ENCODE assay signal across 32 mouse cellular contexts in genomic region chr7:44531207-44531606, GRCm38 (mm10). TPM values are rescaled to one million over a fixed set of nuclear protein-coding genes. Genes with fewer than 3 reads are reported as not detected.
A peak's percentile ranks its signal among the peaks of the same experiment; 100 is the strongest.
DNase-seq lines count a peak whose midpoint lies in the region; TF ChIP-seq lines count a peak whose summit lies in the region.
"Had no signal": no experiment of that assay in that cellular context is flagged by ENCODE, and none has a peak within 500 bp of the region (broad histone marks: within the 10 kb centered on the region; RNA-seq: fewer than 3 reads in every experiment).

No protein-coding gene starts in this region.

- peak; percentile 60 to 75 for DNase-seq in spleen, adult 18-20 months
- DNase-seq in spleen, adult 12 weeks (ENCODE audit: low spot score): no peak
- DNase-seq in B cell, adult 2 months: peak; percentile 54 to 62
- DNase-seq in spleen, postnatal 36 days (ENCODE audit: low spot score in 2 of 2): peak; percentile 88 to 89
- DNase-seq in kidney, postnatal 4 days: no peak
- DNase-seq in adrenal gland, adult 2 months: no peak
- DNase-seq: adrenal gland, postnatal 14 days; cerebellum, adult 11-12 months; cerebellum, adult 9-11 months; embryo, embryonic 11 days; forebrain, postnatal 0 days; gastrocnemius, postnatal 14 days; heart, postnatal 4 days; kidney, adult 9 months; kidney, postnatal 10 days; liver, embryonic 13.5 days; lung, adult 2 months; lung, postnatal 10 days; thymus, adult 2 months had no signal

- peak; percentile 90; the same call in 1 of the 2 replicates for TF ChIP-seq POLR2A in bone marrow, adult 2 months (IDR thresholded peaks at IDR 0.05; ENCODE audit: borderline replicate concordance, control insufficient read depth, low read depth, low read length)

- 17% methylated on average over 5 of the region's 5 CpGs for WGBS in bone marrow, adult 2 months

- H3K27ac ChIP-seq in bone marrow, adult 2 months (ENCODE audit: control insufficient read depth, insufficient read depth, low read depth, low read length, poor library complexity): peak overlapping the region; percentile 84
- H3K27ac ChIP-seq: forebrain, embryonic 12.5 days; heart, embryonic 10.5 days; heart, embryonic 15.5 days; hindbrain, embryonic 13.5 days; limb, embryonic 13.5 days; liver, embryonic 13.5 days; macrophage; midbrain, embryonic 13.5 days; neural tube, embryonic 13.5 days had no signal

- peak overlapping the region; percentile 67 for H3K4me3 ChIP-seq in bone marrow, adult 2 months (replicated peaks; ENCODE audit: control insufficient read depth, low read depth, low read length)
- H3K4me3 ChIP-seq: erythroblast, embryonic 14.5 days; forebrain, embryonic 12.5 days; heart, embryonic 10.5 days; heart, embryonic 15.5 days; hindbrain, embryonic 13.5 days; limb, embryonic 13.5 days; liver, embryonic 13.5 days; midbrain, embryonic 13.5 days; neural tube, embryonic 13.5 days had no signal

- H3K4me1 ChIP-seq in bone marrow, adult 2 months (ENCODE audit: control insufficient read depth, insufficient read depth, low read length): peaks cover 6% of the 10 kb centered on the region

- no peak for TF ChIP-seq CTCF in bone marrow, adult 2 months (IDR thresholded peaks at IDR 0.05; ENCODE audit: control insufficient read depth, insufficient read depth, low read length)

RNA-seq across cellular contexts. Expression of gene Spib, which starts 0.7 kb away (rescaled TPM):
- polyA plus RNA-seq in bone marrow, adult 2 months (2011; ENCODE audit: insufficient read depth, insufficient read length, low replicate concordance, missing spikeins): 25.0 and 55.6 TPM in 2 replicates
- total RNA-seq in adrenal gland, adult 2 months (2021): under 1 TPM; 0.31 to 0.40 TPM
- polyA plus RNA-seq in adrenal gland, adult 2 months (2012; rRNA removed): 0.58 and 0.66 TPM in 2 replicates
- total RNA-seq: granulocyte monocyte progenitor cell, adult 5-6 weeks had no signal
- polyA plus RNA-seq: forebrain, embryonic 12.5 days; forebrain, postnatal 0 days; hindbrain, embryonic 13.5 days; midbrain, embryonic 13.5 days had no signal

RNA-seq across cellular contexts. Expression of gene Mybpc2, which starts 6.8 kb away (rescaled TPM):
- polyA plus RNA-seq in bone marrow, adult 2 months (2011; ENCODE audit: insufficient read depth, insufficient read length, low replicate concordance, missing spikeins): 1.5 and 5.4 TPM in 2 replicates
- total RNA-seq in adrenal gland, adult 2 months (2021): under 1 TPM in 1 of 2 experiments, not detected in 1; 0.24 TPM
- not detected in 2 replicates for polyA plus RNA-seq in adrenal gland, adult 2 months (2012; rRNA removed)
- total RNA-seq: granulocyte monocyte progenitor cell, adult 5-6 weeks; left cerebral cortex, postnatal 25 days; MEL had no signal
- polyA plus RNA-seq: erythroblast, embryonic 14.5 days; liver, embryonic 13.5 days; macrophage had no signal

RNA-seq across cellular contexts. Expression of gene Pold1, which starts 17.4 kb away (rescaled TPM):
- polyA plus RNA-seq in bone marrow, adult 2 months (2011; ENCODE audit: insufficient read depth, insufficient read length, low replicate concordance, missing spikeins): 147 and 216 TPM in 2 replicates
- total RNA-seq in adrenal gland, adult 2 months (2021): 10 to 100 TPM in 1 of 2 experiments, 1 to 10 TPM in 1; 8.0 to 17.3 TPM
- 27.3 and 31.0 TPM in 2 replicates for polyA plus RNA-seq in adrenal gland, adult 2 months (2012; rRNA removed)

RNA-seq across cellular contexts. Expression of gene Nr1h2, which starts 22.5 kb away (rescaled TPM):
- polyA plus RNA-seq in bone marrow, adult 2 months (2011; ENCODE audit: insufficient read depth, insufficient read length, low replicate concordance, missing spikeins): 87.8 and 123 TPM in 2 replicates
- total RNA-seq in adrenal gland, adult 2 months (2021): 100 to 1,000 TPM; 106 to 125 TPM
- polyA plus RNA-seq in adrenal gland, adult 2 months (2012; rRNA removed): 305 and 306 TPM in 2 replicates

RNA-seq across cellular contexts. Expression of gene Fam71e1, which starts 34.8 kb away (rescaled TPM):
- polyA plus RNA-seq in bone marrow, adult 2 months (2011; ENCODE audit: insufficient read depth, insufficient read length, low replicate concordance, missing spikeins): 4.6 and 5.0 TPM in 2 replicates
- 1 to 10 TPM; 8.3 to 9.1 TPM for total RNA-seq in adrenal gland, adult 2 months (2021)
- polyA plus RNA-seq in adrenal gland, adult 2 months (2012; rRNA removed): 28.6 and 30.9 TPM in 2 replicates

Comparison
In these comparisons a context has a peak if more than half of its experiments do, and no peak if none do; other contexts are left out.
1. DNase-seq: peak in spleen, adult 18-20 months (2 of 2), B cell, adult 2 months (2 of 2) and spleen, postnatal 36 days (2 of 2); none in spleen, adult 12 weeks (single experiment), kidney, postnatal 4 days (0 of 2) and adrenal gland, adult 2 months (single experiment).
2. RNA of gene Spib, which starts 0.7 kb away (polyA plus RNA-seq): 25.0 to 55.6 TPM in bone marrow, adult 2 months; 0.58 to 0.66 TPM in adrenal gland, adult 2 months; every median in the first group is over 10 times any median in the second.